Comparison of ENCODE assay signal across 8 mouse cellular contexts in genomic region chr7:38019369-38019749, GRCm38 (mm10). TPM values are rescaled to one million over a fixed set of nuclear protein-coding genes. Genes with fewer than 3 reads are reported as not detected.
A peak's percentile ranks its signal among the peaks of the same experiment; 100 is the strongest.
DNase-seq lines count a peak whose midpoint lies in the region; ATAC-seq lines count a peak whose summit lies in the region.

No protein-coding gene starts in this region.

- peak overlapping the region; percentile 93 for H3K4me3 ChIP-seq in embryonic facial prominence, embryonic 11.5 days (ENCODE audit: low read depth, low read length)
- H3K4me3 ChIP-seq in limb, embryonic 10.5 days = peak overlapping the region; percentile 86
- H3K4me3 ChIP-seq in midbrain, embryonic 12.5 days = peak overlapping the region; percentile 81

- H3K27me3 ChIP-seq in embryonic facial prominence, embryonic 11.5 days (ENCODE audit: control insufficient read depth, insufficient read depth, low read length) = no peaks in the 10 kb centered on the region
- H3K27me3 ChIP-seq in limb, embryonic 10.5 days (ENCODE audit: low read depth, poor library complexity, severe bottlenecking) = no peaks in the 10 kb centered on the region
- no peaks in the 10 kb centered on the region for H3K27me3 ChIP-seq in midbrain, embryonic 12.5 days

- WGBS in embryonic facial prominence, embryonic 11.5 days = under 1% methylated on average over 23 of the region's 49 CpGs
- 0% methylated on average over 49 of the region's 49 CpGs for WGBS in limb, embryonic 10.5 days
- WGBS in midbrain, embryonic 12.5 days = under 1% methylated on average over 43 of the region's 49 CpGs

- no peaks in the 10 kb centered on the region for H3K36me3 ChIP-seq in embryonic facial prominence, embryonic 11.5 days (replicated peaks; ENCODE audit: control insufficient read depth, insufficient read depth, low read depth, low read length)
- no peaks in the 10 kb centered on the region for H3K36me3 ChIP-seq in limb, embryonic 10.5 days
- no peaks in the 10 kb centered on the region for H3K36me3 ChIP-seq in midbrain, embryonic 12.5 days

- H3K9ac ChIP-seq in embryonic facial prominence, embryonic 11.5 days (replicated peaks; ENCODE audit: low read length) = peak overlapping the region; percentile 92
- H3K9ac ChIP-seq in midbrain, embryonic 12.5 days (replicated peaks) = peak overlapping the region; percentile 77

- peak overlapping the region; percentile 69 for H3K4me2 ChIP-seq in embryonic facial prominence, embryonic 11.5 days (ENCODE audit: low read depth, low read length)
- H3K4me2 ChIP-seq in midbrain, embryonic 12.5 days (replicated peaks) = peak overlapping the region; percentile 65

- H3K9me3 ChIP-seq in embryonic facial prominence, embryonic 11.5 days (replicated peaks; ENCODE audit: control insufficient read depth, low read length) = no peaks in the 10 kb centered on the region
- no peaks in the 10 kb centered on the region for H3K9me3 ChIP-seq in limb, embryonic 10.5 days (replicated peaks)
- H3K9me3 ChIP-seq in midbrain, embryonic 12.5 days = no peaks in the 10 kb centered on the region

- ATAC-seq in embryonic facial prominence, embryonic 11.5 days (replicated peaks; ENCODE audit: insufficient number of reproducible peaks, low FRiP score, low TSS enrichment, low read depth) = peak; percentile 92
- ATAC-seq in midbrain, embryonic 12.5 days (ENCODE audit: low FRiP score, low read depth) = peak; percentile 96

- no peaks in the 10 kb centered on the region for H3K4me1 ChIP-seq in embryonic facial prominence, embryonic 11.5 days (ENCODE audit: control insufficient read depth, insufficient read depth, low read length)
- 0 out of 2 replicates have a peak, but pooled peaks cover 2% of the 10 kb centered on the region for H3K4me1 ChIP-seq in limb, embryonic 10.5 days
- no peaks in the 10 kb centered on the region for H3K4me1 ChIP-seq in midbrain, embryonic 12.5 days

- DNase-seq in 3T3-L1 (ENCODE audit: low read depth, low spot score) = peak; percentile 72
- DNase-seq in adrenal gland, postnatal 25 days = peak; percentile 95
- DNase-seq in embryonic facial prominence, embryonic 11.5 days (ENCODE audit: low spot score) = peak; percentile 96
- peak; percentile 99 for DNase-seq in heart, adult 11 months
- DNase-seq in kidney, adult 11 months = peak; percentile 81
- peak; percentile 90 for DNase-seq in limb, embryonic 10.5 days (ENCODE audit: low spot score)
- peak; percentile 86 for DNase-seq in spleen, adult 12 weeks (ENCODE audit: low spot score)

- peak overlapping the region; percentile 85 for H3K27ac ChIP-seq in embryonic facial prominence, embryonic 11.5 days (replicated peaks; ENCODE audit: low read depth, low read length)
- H3K27ac ChIP-seq in limb, embryonic 10.5 days = peak overlapping the region; percentile 96
- peak overlapping the region; percentile 91 for H3K27ac ChIP-seq in midbrain, embryonic 12.5 days (replicated peaks)

RNA-seq across cellular contexts. Expression of gene Uri1, which starts 4.0 kb away (rescaled TPM):
- total RNA-seq in adrenal gland, postnatal 25 days (2021) = 49.6 and 52.6 TPM in 2 replicates
- 50.5 and 56.9 TPM in 2 replicates for polyA plus RNA-seq in embryonic facial prominence, embryonic 11.5 days (2014; fragmentation: Nextera tagmentation; extraction: Ambion mirVana)
- 39.1 and 41.7 TPM in 2 replicates for polyA plus RNA-seq in limb, embryonic 10.5 days (2016; fragmentation: Nextera tagmentation; extraction: Ambion mirVana)
- polyA plus RNA-seq in midbrain, embryonic 12.5 days (2016; fragmentation: Nextera tagmentation; extraction: Ambion mirVana) = 44.4 and 46.6 TPM in 2 replicates

Comparison
In these comparisons a context has a peak if more than half of its experiments do, and no peak if none do; other contexts are left out.
1. Peak in every context shown above with its lines: DNase-seq, ATAC-seq, H3K4me3 ChIP-seq and H3K27ac ChIP-seq.